ENCODE assay signal across 21 mouse cellular contexts in genomic region chr8:120758005-120758404, GRCm38 (mm10). TPM values are rescaled to one million over a fixed set of nuclear protein-coding genes. Genes with fewer than 3 reads are reported as not detected.
"Had no signal": no experiment of that assay in that cellular context is flagged by ENCODE, and none has a peak within 500 bp of the region (broad histone marks: within the 10 kb centered on the region; RNA-seq: fewer than 3 reads in every experiment).

No protein-coding gene starts in this region.

- H3K27me3 ChIP-seq: midbrain, embryonic 13.5 days; midbrain, embryonic 15.5 days; neural tube, embryonic 15.5 days; stomach, embryonic 15.5 days had no signal

- H3K4me3 ChIP-seq: liver, embryonic 12.5 days; midbrain, embryonic 13.5 days; midbrain, embryonic 15.5 days; myocyte; neural tube, embryonic 13.5 days; neural tube, embryonic 15.5 days; stomach, embryonic 15.5 days had no signal

- H3K36me3 ChIP-seq: midbrain, embryonic 13.5 days; midbrain, embryonic 15.5 days; neural tube, embryonic 13.5 days; neural tube, embryonic 15.5 days; stomach, embryonic 15.5 days had no signal

- H3K4me1 ChIP-seq: liver, embryonic 12.5 days; midbrain, embryonic 15.5 days; neural tube, embryonic 15.5 days had no signal

- ATAC-seq: liver, embryonic 12.5 days; midbrain, embryonic 13.5 days; midbrain, embryonic 15.5 days had no signal

- H3K4me2 ChIP-seq: liver, embryonic 12.5 days; lung, embryonic 14.5 days; midbrain, embryonic 11.5 days; midbrain, embryonic 13.5 days; midbrain, embryonic 15.5 days; neural tube, embryonic 13.5 days; neural tube, embryonic 15.5 days; stomach, embryonic 15.5 days had no signal

- DNase-seq: lung, adult 18-20 months; lung, embryonic 14.5 days; lung, postnatal 10 days; lung, postnatal 4 days; retina, postnatal 1 day; right cerebral cortex, adult 18-20 months; right cerebral cortex, postnatal 25 days; right cerebral cortex, postnatal 4 days; thymus, adult 2 months; thymus, postnatal 14 days; thymus, postnatal 36 days had no signal

- H3K9ac ChIP-seq: liver, embryonic 12.5 days; liver, embryonic 14.5 days; lung, embryonic 14.5 days; midbrain, embryonic 13.5 days; midbrain, embryonic 15.5 days; neural tube, embryonic 13.5 days; neural tube, embryonic 15.5 days; stomach, embryonic 15.5 days had no signal

- H3K27ac ChIP-seq: liver, embryonic 12.5 days; liver, embryonic 14.5 days; midbrain, embryonic 13.5 days; midbrain, embryonic 15.5 days; neural tube, embryonic 13.5 days; neural tube, embryonic 15.5 days; stomach, embryonic 15.5 days; stomach, postnatal 0 days had no signal

- H3K9me3 ChIP-seq: liver, embryonic 12.5 days; midbrain, embryonic 13.5 days; midbrain, embryonic 15.5 days; neural tube, embryonic 13.5 days; neural tube, embryonic 15.5 days; stomach, embryonic 15.5 days had no signal

RNA-seq across cellular contexts. Expression of gene Irf8, which starts 21.8 kb away (rescaled TPM):
- polyA plus RNA-seq: myocyte had no signal
